Mouse (Mus musculus): ENCODE results near the gene Slc2a9.

GRCm38 (mm10) chr5:38500043-38500442 lies 2.9 kb downstream of the Slc2a9 start:
- TF ChIP-seq CTCF (IDR thresholded peaks at IDR 0.05; ENCODE audit: low read depth, low read length) (no peak), GATA2 (IDR thresholded peaks at IDR 0.05; ENCODE audit: borderline replicate concordance, low read depth, low read length) (no peak)
